Mouse (Mus musculus) stomach, postnatal 0 days (tissue): ENCODE results near the gene Lrrc71.

Experiments
- CTCF ChIP-seq: IDR thresholded peaks from 2 replicates; pipeline ENCODE4 v1.5.1; 2016; ENCODE audit warnings: antibody characterized with exemption, low read depth, mild to moderate bottlenecking, moderate library complexity
- EP300 ChIP-seq: optimal IDR thresholded peaks from 2 replicates; pipeline ENCODE3; 2016; ENCODE audit warnings: antibody characterized with exemption

GRCm38 (mm10) chr3:87770280-87770679, 21.9 kb upstream of the Lrrc71 start:
- TF ChIP-seq EP300: no peak
- TF ChIP-seq CTCF: peak; percentile 94
